Mouse (Mus musculus) fibroblast of lung, adult 2 months (primary cell): ENCODE results near the gene Gab1.

Experiments used
- DNase-seq: peaks from one replicate; pipeline ENCODE4 v3.0.0-alpha.2; 2011; ENCODE audit warnings: low read depth

Gene Gab1

GRCm38 (mm10) chr8:80810916-80811315 is 69.4 kb downstream of the Gab1 start:
- no peak for DNase-seq

GRCm38 (mm10) chr8:80810442-80810841 is 69.9 kb downstream of the Gab1 start:
- DNase-seq = no peak

- DNase-seq = no peak
Measured at GRCm38 (mm10) chr8:80807807-80808505, 72.4 kb downstream of the Gab1 start.

GRCm38 (mm10) chr8:80804066-80804619 is 76.2 kb downstream of the Gab1 start:
- no peak for DNase-seq

GRCm38 (mm10) chr8:80798778-80799177 is 81.5 kb downstream of the Gab1 start:
- DNase-seq = no peak

- DNase-seq = no peak
Measured at GRCm38 (mm10) chr8:80798198-80798777, 82.0 kb downstream of the Gab1 start.

GRCm38 (mm10) chr8:80796070-80796469 is 84.2 kb downstream of the Gab1 start:
- no peak for DNase-seq

GRCm38 (mm10) chr8:80794585-80795509 is 85.5 kb downstream of the Gab1 start:
- no peak for DNase-seq

- no peak for DNase-seq
Measured at GRCm38 (mm10) chr8:80793791-80794515, 86.4 kb downstream of the Gab1 start.

- no peak for DNase-seq
Measured at GRCm38 (mm10) chr8:80792214-80792613, 88.1 kb downstream of the Gab1 start.

- DNase-seq = no peak
Measured at GRCm38 (mm10) chr8:80789324-80789723, 91.0 kb downstream of the Gab1 start.

GRCm38 (mm10) chr8:80784559-80784958 is 95.8 kb downstream of the Gab1 start:
- no peak for DNase-seq

- no peak for DNase-seq
Measured at GRCm38 (mm10) chr8:80783271-80783670, 97.0 kb downstream of the Gab1 start.

- DNase-seq = peak; percentile 41
Measured at GRCm38 (mm10) chr8:80781338-80781737, 99.0 kb downstream of the Gab1 start.

- DNase-seq = no peak
Measured at GRCm38 (mm10) chr8:80780271-80780670, 100.0 kb downstream of the Gab1 start.

GRCm38 (mm10) chr8:80776436-80776835 is 103.9 kb downstream of the Gab1 start:
- DNase-seq = no peak

- DNase-seq = peak; percentile 50
Measured at GRCm38 (mm10) chr8:80772732-80773460, 107.4 kb downstream of the Gab1 start.

- no peak for DNase-seq
Measured at GRCm38 (mm10) chr8:80768451-80768850, 111.9 kb downstream of the Gab1 start.

GRCm38 (mm10) chr8:80753017-80753715 is 127.2 kb downstream of the Gab1 start:
- peak; percentile 50 for DNase-seq

GRCm38 (mm10) chr8:80752429-80752828 is 127.9 kb downstream of the Gab1 start:
- no peak for DNase-seq
